Mouse (Mus musculus): ENCODE measurements around the gene Gm21958.
"Not testable (repeated sequence)": the region's sequence is repeated elsewhere in the genome, so short reads cannot be mapped to it uniquely, and the experiment has no call there.

Gm21958 gene

GRCm38 (mm10) chr3:54723741-54724500, 9.8 kb upstream of the Gm21958 start:
- no peak for DNase-seq (ENCODE audit: low read depth)

GRCm38 (mm10) chr3:54718947-54719346, 4.8 kb upstream of the Gm21958 start:
- DNase-seq (ENCODE audit: low read depth), result no peak

GRCm38 (mm10) chr3:54717348-54717747, 3.2 kb upstream of the Gm21958 start:
- DNase-seq (ENCODE audit: low read depth), result no peak

- DNase-seq (ENCODE audit: low read depth), result no peak
Measured at GRCm38 (mm10) chr3:54715461-54715860, 1.3 kb upstream of the Gm21958 start.

- DNase-seq (ENCODE audit: low read depth), result no peak
Measured at GRCm38 (mm10) chr3:54708972-54709371, 5.2 kb downstream of the Gm21958 start.

- not testable (repeated sequence) for DNase-seq (ENCODE audit: low read depth)
Measured at GRCm38 (mm10) chr3:54704106-54704505, 10.0 kb downstream of the Gm21958 start.

GRCm38 (mm10) chr3:54699759-54700301, 14.3 kb downstream of the Gm21958 start:
- DNase-seq (ENCODE audit: low read depth), result no peak

GRCm38 (mm10) chr3:54693056-54693415, 21.1 kb downstream of the Gm21958 start:
- DNase-seq (ENCODE audit: low read depth), result no peak

- peak; percentile 85 for DNase-seq (ENCODE audit: low read depth)
Measured at GRCm38 (mm10) chr3:54692202-54693055, 21.7 kb downstream of the Gm21958 start, which contains the start of gene Supt20. Gene Supt20, plus strand, starts transcription at chr3:54692807.

- no peak for DNase-seq (ENCODE audit: low read depth)
Measured at GRCm38 (mm10) chr3:54689091-54689490, 25.1 kb downstream of the Gm21958 start.

- DNase-seq (ENCODE audit: low read depth), result no peak
Measured at GRCm38 (mm10) chr3:54687245-54687644, 26.9 kb downstream of the Gm21958 start.

GRCm38 (mm10) chr3:54685202-54685601, 29.0 kb downstream of the Gm21958 start:
- no peak for DNase-seq (ENCODE audit: low read depth)

GRCm38 (mm10) chr3:54681310-54682204, 32.6 kb downstream of the Gm21958 start:
- DNase-seq (ENCODE audit: low read depth), result no peak

GRCm38 (mm10) chr3:54676818-54677217, 37.3 kb downstream of the Gm21958 start:
- no peak for DNase-seq (ENCODE audit: low read depth)

- DNase-seq (ENCODE audit: low read depth), result peak; percentile 24
Measured at GRCm38 (mm10) chr3:54672557-54673529, 41.3 kb downstream of the Gm21958 start.

- DNase-seq (ENCODE audit: low read depth), result no peak
Measured at GRCm38 (mm10) chr3:54672111-54672510, 42.0 kb downstream of the Gm21958 start.

- no peak for DNase-seq (ENCODE audit: low read depth)
Measured at GRCm38 (mm10) chr3:54669559-54669958, 44.6 kb downstream of the Gm21958 start.

GRCm38 (mm10) chr3:54668722-54669121, 45.4 kb downstream of the Gm21958 start:
- DNase-seq (ENCODE audit: low read depth), result no peak

- DNase-seq (ENCODE audit: low read depth), result no peak
Measured at GRCm38 (mm10) chr3:54668141-54668540, 46.0 kb downstream of the Gm21958 start.
